Mouse (Mus musculus) hindbrain, embryonic 12.5 days (tissue): ENCODE results near the gene Gm12248. TPM values are rescaled to one million over a fixed set of nuclear protein-coding genes. Genes with fewer than 3 reads are reported as not detected.

Experiments used
- ATAC-seq: fragments of 200-750 bp; cut with Nextera tagmentation; 2 replicates; pipeline ENCODE4 v1.8.0; 2017; ENCODE audit warnings: moderate TSS enrichment; ENCODE audit not compliant: low FRiP score
- H3K27ac ChIP-seq: fragments of 300-500 bp; sonication (generic); 2 replicates; pipeline ENCODE4 v1.5.1; 2016; ENCODE audit warnings: mild to moderate bottlenecking
- H3K27me3 ChIP-seq: fragments of 300-500 bp; sonication (generic); 2 replicates; pipeline ENCODE4 v1.6.1; 2016; ENCODE audit warnings: mild to moderate bottlenecking
- H3K36me3 ChIP-seq: fragments of 300-500 bp; sonication (generic); 2 replicates; pipeline ENCODE4 v1.6.1; 2016; ENCODE audit warnings: mild to moderate bottlenecking
- H3K4me1 ChIP-seq: fragments of 300-500 bp; sonication (generic); 2 replicates; pipeline ENCODE4 v1.6.1; 2016
- H3K4me2 ChIP-seq: fragments of 300-500 bp; sonication (generic); replicated peaks from 2 replicates; pipeline ENCODE4 v1.6.1; 2016; ENCODE audit warnings: mild to moderate bottlenecking
- H3K4me3 ChIP-seq: fragments of 300-500 bp; sonication (generic); 2 replicates; pipeline ENCODE4 v1.5.1; 2016; ENCODE audit warnings: mild to moderate bottlenecking
- H3K9ac ChIP-seq: fragments of 300-500 bp; sonication (generic); 2 replicates; pipeline ENCODE4 v1.6.1; 2016; ENCODE audit warnings: mild to moderate bottlenecking, moderate library complexity
- H3K9me3 ChIP-seq: fragments of 300-500 bp; sonication (generic); replicated peaks from 2 replicates; pipeline ENCODE4 v1.6.1; 2016; ENCODE audit warnings: mild to moderate bottlenecking
- WGBS: fragments of 180-500 bp; shearing (Covaris S2); methylation state at CpG from one replicate; pipeline ENCODE4 v1.1.7; 2016; 5-methylcytosine and 5-hydroxymethylcytosine counted together
- polyA plus RNA-seq: library from polyadenylated mRNA; unstranded; fragments of >200 nt; fragmentation: Nextera tagmentation; extraction: Ambion mirVana; gene quantifications from 2 replicates; pipeline ENCODE4 v1.2.1, GENCODE M21; 2016

The Gm12248 gene
- polyA plus RNA-seq, 1 experiment from 2014 or later: 0.14 TPM

DNA sequence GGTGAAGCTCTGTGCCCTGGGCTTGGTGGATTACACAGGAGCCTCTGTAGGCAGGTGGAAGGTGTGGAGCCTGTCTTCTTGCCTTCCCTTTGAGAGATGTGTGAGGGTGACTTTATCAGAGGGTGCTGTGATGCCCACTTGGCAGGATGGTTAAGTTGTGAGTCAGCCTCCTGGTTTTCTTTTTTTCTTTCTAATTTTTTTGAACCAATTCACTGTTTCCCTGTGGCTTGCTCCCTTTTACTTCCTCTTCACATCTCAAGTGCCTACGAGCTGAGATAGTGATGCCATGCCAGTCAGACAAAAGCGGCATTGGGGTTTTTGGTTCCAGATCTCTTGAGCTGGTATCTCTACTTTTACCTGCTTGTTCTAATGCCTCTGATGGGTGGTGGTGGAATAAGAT is 68.3 kb downstream of the Gm12248 start:
- no peaks in the 10 kb centered on the region for H3K9me3 ChIP-seq
- H3K4me3 ChIP-seq: no peak overlapping the region
- H3K9ac ChIP-seq: no peak overlapping the region
- no peaks in the 10 kb centered on the region for H3K36me3 ChIP-seq
- H3K27me3 ChIP-seq: no peaks in the 10 kb centered on the region
- H3K4me2 ChIP-seq: no peak overlapping the region
- H3K27ac ChIP-seq: no peak overlapping the region
- H3K4me1 ChIP-seq: peaks cover 17% of the 10 kb centered on the region
- 91% methylated on average over 2 of the region's 2 CpGs for WGBS
- ATAC-seq: no peak

DNA sequence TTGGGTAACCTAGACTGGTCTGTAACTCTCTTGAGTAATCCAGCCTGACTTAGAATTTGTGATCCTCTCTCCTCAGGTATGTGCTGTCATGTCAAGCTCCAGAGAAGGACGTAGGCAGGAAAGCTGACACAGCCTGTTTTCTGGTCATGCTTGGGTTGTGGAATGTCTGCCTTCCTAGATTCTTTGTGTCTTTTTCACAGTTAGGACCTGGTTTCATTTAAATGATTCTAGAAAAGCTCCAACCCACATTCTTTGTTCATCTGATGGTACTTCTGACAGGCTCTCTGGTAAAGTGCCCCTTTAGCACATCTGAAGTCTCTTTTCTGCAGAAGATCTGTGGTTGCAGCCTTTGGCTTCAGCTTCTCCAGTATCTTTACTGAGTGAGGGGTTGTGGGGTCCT is 68.7 kb downstream of the Gm12248 start:
- Histone ChIP-seq H3K36me3 (no peaks in the 10 kb centered on the region), H3K4me2 (no peak overlapping the region), H3K9me3 (no peaks in the 10 kb centered on the region), H3K27ac (no peak overlapping the region), H3K27me3 (no peaks in the 10 kb centered on the region), H3K9ac (no peak overlapping the region), H3K4me1 (peaks cover 17% of the 10 kb centered on the region), H3K4me3 (no peak overlapping the region)
- ATAC-seq: no peak
- 63% methylated on average over 1 of the region's 1 CpGs for WGBS

DNA sequence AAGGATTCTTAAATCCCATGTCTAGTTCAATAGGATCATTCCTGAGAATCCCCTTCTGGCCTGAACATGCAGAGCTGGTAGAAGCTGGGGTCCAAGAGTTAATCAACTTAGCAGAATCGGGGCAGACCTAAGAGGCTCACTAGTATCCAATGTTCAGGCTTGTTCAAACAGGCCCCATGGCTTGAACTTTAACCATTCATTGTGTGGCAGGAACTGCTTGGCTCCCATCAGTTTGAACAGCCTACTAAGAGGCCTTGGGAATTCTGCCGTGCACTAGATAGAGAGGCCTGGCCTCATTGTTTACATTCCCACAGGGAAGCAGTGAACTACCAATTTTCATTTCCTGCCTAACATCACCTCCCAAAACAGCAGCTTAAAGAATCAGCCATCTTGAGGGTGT is 71.3 kb downstream of the Gm12248 start:
- no peak overlapping the region for H3K4me2 ChIP-seq
- WGBS: 46% methylated on average over 2 of the region's 2 CpGs
- no peak overlapping the region for H3K9ac ChIP-seq
- peaks cover 30% of the 10 kb centered on the region for H3K4me1 ChIP-seq
- H3K27me3 ChIP-seq: no peaks in the 10 kb centered on the region
- ATAC-seq: no peak
- no peaks in the 10 kb centered on the region for H3K36me3 ChIP-seq
- H3K27ac ChIP-seq: no peak overlapping the region
- H3K9me3 ChIP-seq: no peaks in the 10 kb centered on the region
- no peak overlapping the region for H3K4me3 ChIP-seq

DNA sequence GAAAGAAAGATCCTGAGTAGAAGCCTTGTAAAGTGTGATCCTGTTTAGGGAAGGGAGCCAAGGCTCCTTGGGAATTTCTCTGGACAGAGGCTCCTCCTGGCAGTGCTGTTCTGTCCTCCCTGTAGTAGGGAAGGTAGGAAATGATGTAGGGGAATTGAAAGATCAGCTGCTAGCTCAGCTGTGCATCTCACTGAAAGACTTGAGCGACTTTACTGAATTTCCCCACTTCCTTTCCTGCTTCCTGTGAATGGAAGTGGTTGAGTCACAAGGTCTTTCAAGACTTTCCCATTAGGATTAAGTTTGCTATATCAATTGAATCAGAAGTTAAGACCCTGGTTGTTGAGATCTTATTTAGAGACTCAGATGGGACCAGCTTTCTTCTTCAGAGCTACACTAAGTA is 71.8 kb downstream of the Gm12248 start:
- no peaks in the 10 kb centered on the region for H3K27me3 ChIP-seq
- peaks cover 35% of the 10 kb centered on the region for H3K4me1 ChIP-seq
- WGBS: 92% methylated on average over 1 of the region's 1 CpGs
- H3K36me3 ChIP-seq: no peaks in the 10 kb centered on the region
- no peaks in the 10 kb centered on the region for H3K9me3 ChIP-seq
- ATAC-seq: no peak
- H3K9ac ChIP-seq: no peak overlapping the region
- no peak overlapping the region for H3K4me2 ChIP-seq
- no peak overlapping the region for H3K27ac ChIP-seq
- no peak overlapping the region for H3K4me3 ChIP-seq

DNA sequence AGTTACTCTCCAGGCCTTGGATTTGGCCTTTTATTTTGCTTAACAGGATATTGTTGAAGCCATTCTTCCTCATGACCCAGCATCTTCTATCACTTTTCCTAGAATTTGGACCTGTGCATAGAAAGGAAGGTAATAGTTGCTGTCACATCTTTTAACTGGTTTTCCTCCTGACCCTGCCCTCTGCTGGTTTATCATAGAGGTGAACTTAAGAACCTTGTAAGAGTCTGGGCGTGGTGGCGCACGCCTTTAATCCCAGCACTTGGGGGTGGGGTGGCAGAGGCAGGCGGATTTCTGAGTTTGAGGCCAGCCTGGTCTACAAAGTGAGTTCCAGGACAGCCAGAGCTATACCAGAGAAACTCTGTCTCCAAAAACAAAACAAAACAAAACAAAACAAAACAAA is 74.2 kb downstream of the Gm12248 start:
- Histone ChIP-seq H3K4me1 (peaks cover 34% of the 10 kb centered on the region), H3K36me3 (no peaks in the 10 kb centered on the region)

DNA sequence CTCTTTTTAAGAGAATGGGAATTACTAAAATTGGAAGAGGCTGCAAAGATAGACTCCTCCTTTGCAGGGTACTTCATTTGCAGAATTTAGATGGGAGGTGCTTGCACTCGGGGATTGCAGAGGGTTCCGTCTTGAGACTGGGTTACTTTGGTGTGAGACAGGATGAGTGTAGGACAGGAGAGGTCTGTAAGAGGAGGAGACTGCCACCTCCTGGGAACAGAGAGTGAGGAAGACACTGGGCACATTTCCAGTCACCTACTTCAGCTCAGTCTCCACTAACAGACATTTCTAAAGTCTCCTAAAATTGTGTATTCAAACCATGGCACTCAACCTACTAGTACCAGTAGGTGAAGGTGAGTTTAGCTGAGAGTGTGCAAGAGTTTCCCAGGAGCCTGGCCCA is 74.6 kb downstream of the Gm12248 start:
- no peak overlapping the region for H3K4me3 ChIP-seq
- WGBS: 83% methylated on average over 2 of the region's 2 CpGs
- no peaks in the 10 kb centered on the region for H3K9me3 ChIP-seq
- H3K27ac ChIP-seq: no peak overlapping the region
- no peaks in the 10 kb centered on the region for H3K27me3 ChIP-seq
- H3K9ac ChIP-seq: no peak overlapping the region
- no peak for ATAC-seq
- H3K36me3 ChIP-seq: no peaks in the 10 kb centered on the region
- peaks cover 34% of the 10 kb centered on the region for H3K4me1 ChIP-seq
- no peak overlapping the region for H3K4me2 ChIP-seq

More for the DNA sequence above, 74.2 kb downstream of the Gm12248 start:
- Histone ChIP-seq H3K9me3 (no peaks in the 10 kb centered on the region), H3K27ac (no peak overlapping the region), H3K4me3 (no peak overlapping the region), H3K9ac (no peak overlapping the region), H3K4me2 (no peak overlapping the region), H3K27me3 (no peaks in the 10 kb centered on the region)
- WGBS: 91% methylated on average over 4 of the region's 4 CpGs
- ATAC-seq: no peak

DNA sequence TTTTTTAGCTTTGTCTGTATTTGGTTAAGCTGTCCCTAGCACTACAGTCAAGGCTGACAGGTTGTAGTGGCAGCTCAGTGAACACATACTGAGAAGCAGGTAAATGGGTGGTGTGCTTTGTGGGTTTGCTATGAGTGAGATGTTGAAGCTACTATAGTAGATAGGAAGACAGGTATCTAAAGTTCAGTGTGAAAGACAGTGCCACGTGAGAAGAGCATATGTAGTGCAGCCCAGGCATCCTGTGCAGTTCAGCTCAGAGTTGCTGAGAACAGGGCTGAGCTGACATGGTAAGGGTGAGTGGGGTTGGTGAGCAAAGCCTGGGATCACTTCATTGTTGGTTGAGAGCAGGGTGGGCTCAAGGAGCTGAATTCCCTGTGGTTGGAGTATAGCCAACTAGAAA is 75.5 kb downstream of the Gm12248 start:
- ATAC-seq: no peak
- 76% methylated on average over 1 of the region's 1 CpGs for WGBS
- Histone ChIP-seq H3K4me2 (no peak overlapping the region), H3K9me3 (no peaks in the 10 kb centered on the region), H3K27ac (no peak overlapping the region), H3K27me3 (no peaks in the 10 kb centered on the region), H3K4me1 (peaks cover 34% of the 10 kb centered on the region), H3K36me3 (no peaks in the 10 kb centered on the region), H3K9ac (no peak overlapping the region), H3K4me3 (no peak overlapping the region)

DNA sequence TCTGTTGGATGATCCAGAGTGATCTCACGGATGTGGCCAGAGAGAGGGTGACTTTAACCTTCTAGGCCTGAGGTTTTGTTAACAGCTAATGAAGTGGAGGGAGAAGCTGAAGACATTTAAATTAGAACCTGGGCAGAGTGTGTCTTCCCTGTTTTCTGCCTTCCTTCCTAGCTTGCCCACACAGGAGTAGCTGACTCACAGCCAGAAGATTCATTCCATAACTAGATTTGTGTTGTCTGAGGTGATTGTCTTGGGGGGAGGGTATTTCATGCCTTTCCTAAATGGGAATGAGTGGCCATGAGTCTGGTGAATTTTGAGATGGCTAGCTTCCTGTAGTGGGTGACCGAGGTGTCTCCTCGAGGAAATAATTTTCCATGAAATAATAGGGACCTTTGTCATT is 76.6 kb downstream of the Gm12248 start:
- Histone ChIP-seq H3K27ac (no peak overlapping the region), H3K9me3 (no peaks in the 10 kb centered on the region), H3K4me3 (no peak overlapping the region), H3K9ac (no peak overlapping the region), H3K36me3 (no peaks in the 10 kb centered on the region), H3K4me1 (peaks cover 34% of the 10 kb centered on the region), H3K27me3 (no peaks in the 10 kb centered on the region), H3K4me2 (no peak overlapping the region)
- WGBS: 63% methylated on average over 3 of the region's 3 CpGs
- no peak for ATAC-seq

DNA sequence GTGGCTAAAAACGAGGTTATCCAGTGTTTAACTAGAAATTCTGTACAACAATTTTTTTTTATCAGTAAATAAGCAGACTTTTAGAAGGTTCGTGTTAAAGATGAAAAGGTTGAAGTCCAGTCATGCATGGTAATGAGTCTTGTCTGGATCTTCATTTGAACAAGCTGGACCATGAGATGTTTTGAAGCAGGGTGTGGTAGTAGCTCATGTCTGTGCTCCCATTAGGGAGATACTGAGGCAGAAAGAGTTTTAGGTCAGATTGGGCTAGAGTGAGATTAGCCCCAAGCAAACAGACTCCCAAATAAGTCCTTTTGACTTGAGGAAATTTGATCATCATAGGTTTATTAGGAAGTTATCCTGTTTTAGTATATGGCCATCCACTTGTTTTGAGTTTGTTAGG is 77.6 kb downstream of the Gm12248 start:
- Histone ChIP-seq H3K27me3 (no peaks in the 10 kb centered on the region), H3K4me1 (peaks cover 40% of the 10 kb centered on the region), H3K4me2 (no peak overlapping the region), H3K27ac (no peak overlapping the region), H3K4me3 (no peak overlapping the region), H3K9ac (no peak overlapping the region), H3K9me3 (no peaks in the 10 kb centered on the region), H3K36me3 (no peaks in the 10 kb centered on the region)
- no peak for ATAC-seq
- 80% methylated on average over 2 of the region's 2 CpGs for WGBS

DNA sequence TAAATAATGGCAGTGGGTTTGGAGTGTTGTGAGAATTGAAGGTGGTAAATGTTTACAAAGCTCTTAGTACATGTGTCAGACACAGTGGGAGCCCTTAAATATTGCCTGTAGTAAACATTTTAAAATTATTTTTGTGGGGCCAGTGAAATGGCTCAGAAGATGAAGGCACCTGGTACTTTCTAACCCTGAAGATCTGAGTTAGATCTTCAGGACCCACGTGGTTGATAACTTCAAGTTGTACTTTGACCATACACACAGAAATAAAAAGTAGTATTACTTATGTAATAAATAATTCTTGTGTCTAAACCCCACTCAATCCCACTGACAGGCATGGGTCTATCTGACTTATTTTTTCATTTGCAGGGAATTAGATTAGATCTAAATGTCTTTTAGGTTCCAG is 78.3 kb downstream of the Gm12248 start:
- no peak overlapping the region for H3K27ac ChIP-seq
- no peaks in the 10 kb centered on the region for H3K27me3 ChIP-seq
- 83% methylated on average over 1 of the region's 1 CpGs for WGBS
- H3K4me2 ChIP-seq: no peak overlapping the region
- no peak overlapping the region for H3K9ac ChIP-seq
- no peak for ATAC-seq
- H3K4me3 ChIP-seq: no peak overlapping the region
- H3K36me3 ChIP-seq: no peaks in the 10 kb centered on the region
- H3K4me1 ChIP-seq: peaks cover 43% of the 10 kb centered on the region
- no peaks in the 10 kb centered on the region for H3K9me3 ChIP-seq

Other genes starting within 250 kb of the Gm12248 start
- gene Larp1, start 84.1 kb downstream of the Gm12248 start, polyA plus RNA-seq: 18.5 and 19.0 TPM in 2 replicates
- 105 and 109 TPM in 2 replicates for gene Cnot8, start 11.0 kb upstream of the Gm12248 start, polyA plus RNA-seq
- 22.5 and 24.2 TPM in 2 replicates for gene Gemin5, start 75.4 kb upstream of the Gm12248 start, polyA plus RNA-seq
- 98.3 and 102 TPM in 2 replicates for gene Mrpl22, start 78.5 kb upstream of the Gm12248 start, polyA plus RNA-seq
- gene Igtp, start 106.4 kb upstream of the Gm12248 start, polyA plus RNA-seq: 1.9 and 2.0 TPM in 2 replicates
- 0.87 and 0.96 TPM in 2 replicates for gene Irgm2, start 106.5 kb upstream of the Gm12248 start, polyA plus RNA-seq
- 0.17 TPM in 1 of 2 replicates, not detected in the other for gene 4930438A08Rik, start 181.7 kb upstream of the Gm12248 start, polyA plus RNA-seq
- 24.1 and 24.5 TPM in 2 replicates for gene Zfp692, start 213.9 kb upstream of the Gm12248 start, polyA plus RNA-seq
- 34.1 and 39.4 TPM in 2 replicates for gene Zfp672, start 237.2 kb upstream of the Gm12248 start, polyA plus RNA-seq
- gene Sh3bp5l, start 237.6 kb upstream of the Gm12248 start, polyA plus RNA-seq: 49.1 and 50.7 TPM in 2 replicates